Mouse (Mus musculus): ENCODE measurements around the gene Acvr1. TPM values are rescaled to one million over a fixed set of nuclear protein-coding genes. Genes with fewer than 3 reads are reported as not detected.
A peak's percentile ranks its signal among the peaks of the same experiment; 100 is the strongest.

The Acvr1 gene
- polyA plus RNA-seq, 1 experiment from 2014 or later: 8.0 TPM

DNA sequence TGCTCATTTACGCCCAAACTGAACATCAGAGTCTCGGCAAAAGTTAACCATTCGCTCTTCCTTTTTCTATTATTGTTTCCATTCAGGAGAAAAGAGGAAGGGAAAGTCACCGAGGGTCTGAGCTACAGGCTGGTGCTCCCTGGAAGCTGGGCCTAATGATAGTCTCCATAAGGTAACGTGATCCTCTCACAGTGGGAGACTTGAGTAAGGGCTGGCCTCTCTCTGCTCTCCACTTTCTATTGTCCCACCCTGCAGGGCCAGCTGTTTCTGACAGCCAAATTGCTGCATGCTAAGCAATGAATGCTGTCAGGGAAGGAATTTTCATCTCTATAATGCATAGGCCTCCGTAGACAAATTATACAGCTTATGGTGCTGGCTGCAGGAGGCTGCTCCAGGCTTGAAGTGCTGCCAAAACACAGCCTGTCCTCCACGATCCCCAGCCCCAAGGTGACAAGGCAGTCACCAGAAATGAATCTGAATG lies 33.4 kb downstream of the Acvr1 start:
- peaks cover 43% of the 10 kb centered on the region for H3K4me1 ChIP-seq (replicated peaks; ENCODE audit: control insufficient read depth, insufficient read depth, low read length)
- no peak overlapping the region for H3K4me3 ChIP-seq (ENCODE audit: low read depth, low read length)
- ATAC-seq (replicated peaks; ENCODE audit: low FRiP score, low TSS enrichment, low read depth): no peak
- H3K9me3 ChIP-seq (ENCODE audit: control insufficient read depth, low read length): no peaks in the 10 kb centered on the region
- no peaks in the 10 kb centered on the region for H3K27me3 ChIP-seq (replicated peaks; ENCODE audit: control insufficient read depth, insufficient read depth, low read length)
- peak overlapping the region; percentile 65 for H3K27ac ChIP-seq (ENCODE audit: low read depth)
- peaks cover 10% of the 10 kb centered on the region for H3K36me3 ChIP-seq (ENCODE audit: control insufficient read depth, insufficient read depth, low read length)
- no peak overlapping the region; the same call in 1 of the 2 replicates for H3K4me2 ChIP-seq (ENCODE audit: low read length)
- H3K9ac ChIP-seq (ENCODE audit: low read length): no peak overlapping the region
- peak; percentile 59 for DNase-seq (ENCODE audit: low spot score)
- 31% methylated on average over 7 of the region's 7 CpGs for WGBS

DNA sequence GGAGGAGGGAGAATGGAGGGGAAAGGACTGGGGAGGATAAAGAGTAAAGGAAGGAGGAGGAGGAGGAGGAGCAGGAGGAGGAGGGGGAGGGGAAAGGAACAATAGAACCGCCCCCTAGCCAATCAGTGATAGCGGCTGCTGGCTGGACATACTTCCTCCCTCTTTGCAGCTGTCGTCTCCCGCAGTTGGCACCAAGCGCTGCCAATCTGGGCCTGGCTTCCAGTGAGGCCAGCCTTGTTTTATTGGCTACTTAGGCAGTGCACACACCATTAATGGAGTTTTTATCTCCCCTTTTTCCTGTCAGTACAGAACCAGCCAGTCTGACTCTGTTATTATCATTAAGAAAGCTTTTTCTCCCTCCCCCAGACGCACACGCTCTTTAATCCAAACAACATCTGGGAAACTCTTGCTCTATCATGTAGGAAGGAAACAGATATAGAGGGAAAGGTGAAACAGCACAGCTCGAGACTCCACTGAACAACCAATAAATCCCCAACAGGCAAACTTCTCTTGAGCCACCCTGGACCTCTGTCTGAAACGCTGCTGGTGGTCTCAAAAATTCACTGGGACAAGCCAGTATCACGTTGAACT lies 34.6 kb downstream of the Acvr1 start:
- 7% methylated on average over 10 of the region's 10 CpGs for WGBS
- H3K4me2 ChIP-seq (ENCODE audit: low read length): peak overlapping the region; percentile 33
- H3K27me3 ChIP-seq (replicated peaks; ENCODE audit: control insufficient read depth, insufficient read depth, low read length): no peaks in the 10 kb centered on the region
- peak; percentile 71 for DNase-seq (ENCODE audit: low spot score)
- peak; percentile 75 for ATAC-seq (replicated peaks; ENCODE audit: low FRiP score, low TSS enrichment, low read depth)
- peaks cover 43% of the 10 kb centered on the region for H3K4me1 ChIP-seq (replicated peaks; ENCODE audit: control insufficient read depth, insufficient read depth, low read length)
- H3K9ac ChIP-seq (ENCODE audit: low read length): no peak overlapping the region
- no peaks in the 10 kb centered on the region for H3K9me3 ChIP-seq (ENCODE audit: control insufficient read depth, low read length)
- no peak overlapping the region for H3K4me3 ChIP-seq (ENCODE audit: low read depth, low read length)
- H3K36me3 ChIP-seq (ENCODE audit: control insufficient read depth, insufficient read depth, low read length): peaks cover 7% of the 10 kb centered on the region
- peak overlapping the region; percentile 59 for H3K27ac ChIP-seq (ENCODE audit: low read depth)

DNA sequence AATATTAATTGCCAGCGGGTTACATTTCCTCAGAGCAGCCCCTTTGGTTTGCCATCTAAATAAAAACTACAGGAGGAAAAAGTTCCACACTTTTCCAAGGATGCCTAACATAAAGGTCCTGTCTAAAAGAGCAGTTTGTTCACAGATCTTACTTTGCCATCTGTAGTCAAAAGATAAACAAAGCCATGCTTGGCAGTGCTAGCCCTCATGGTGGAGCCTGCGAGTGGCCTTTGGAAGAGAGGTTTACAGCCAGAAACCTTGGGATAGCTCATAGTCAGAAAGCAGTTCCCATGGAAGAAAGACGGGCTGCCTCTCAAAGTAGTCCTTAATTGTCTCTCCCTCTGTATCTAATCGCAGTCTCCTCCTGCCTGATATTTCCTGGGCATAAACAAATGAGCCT lies 36.4 kb downstream of the Acvr1 start:
- Histone ChIP-seq H3K27me3 (replicated peaks; ENCODE audit: control insufficient read depth, insufficient read depth, low read length) (no peaks in the 10 kb centered on the region), H3K36me3 (ENCODE audit: control insufficient read depth, insufficient read depth, low read length) (no peaks in the 10 kb centered on the region), H3K4me1 (replicated peaks; ENCODE audit: control insufficient read depth, insufficient read depth, low read length) (peaks cover 43% of the 10 kb centered on the region), H3K27ac (ENCODE audit: low read depth) (no peak overlapping the region), H3K4me3 (ENCODE audit: low read depth, low read length) (no peak overlapping the region), H3K9ac (ENCODE audit: low read length) (no peak overlapping the region), H3K4me2 (ENCODE audit: low read length) (no peak overlapping the region), H3K9me3 (ENCODE audit: control insufficient read depth, low read length) (no peaks in the 10 kb centered on the region)
- 62% methylated on average over 4 of the region's 4 CpGs for WGBS
- no peak for ATAC-seq (replicated peaks; ENCODE audit: low FRiP score, low TSS enrichment, low read depth)
- no peak for DNase-seq (ENCODE audit: low spot score)

DNA sequence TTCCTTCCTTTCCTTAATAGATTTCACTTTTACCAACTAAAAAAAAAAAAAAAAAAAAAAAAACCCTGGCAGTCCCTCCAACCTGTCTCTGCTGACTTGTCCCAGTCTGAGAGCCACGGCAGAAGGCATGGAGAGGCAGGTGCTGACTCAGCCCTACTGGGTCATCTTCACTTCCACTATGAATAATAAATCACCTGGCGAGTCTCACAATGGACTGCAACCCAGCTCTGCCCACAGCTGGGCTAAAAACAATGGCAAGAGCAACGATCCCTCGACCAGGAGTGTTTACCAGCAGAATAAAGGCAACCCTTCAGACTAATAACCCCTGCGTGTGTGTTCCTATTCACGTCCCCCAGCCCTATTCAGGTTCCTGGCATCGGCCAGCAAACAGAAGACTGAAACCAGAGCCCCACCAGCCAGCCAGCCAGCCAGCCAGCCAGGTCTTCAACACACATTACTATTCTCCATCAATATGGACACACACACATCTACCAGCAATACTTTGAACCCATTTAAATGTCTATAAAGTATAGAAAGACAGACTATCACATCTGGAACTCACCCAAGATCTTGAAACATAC lies 37.0 kb downstream of the Acvr1 start:
- no peak for ATAC-seq (replicated peaks; ENCODE audit: low FRiP score, low TSS enrichment, low read depth)
- Histone ChIP-seq H3K9ac (ENCODE audit: low read length) (no peak overlapping the region), H3K36me3 (ENCODE audit: control insufficient read depth, insufficient read depth, low read length) (no peaks in the 10 kb centered on the region), H3K9me3 (ENCODE audit: control insufficient read depth, low read length) (no peaks in the 10 kb centered on the region), H3K4me2 (ENCODE audit: low read length) (no peak overlapping the region), H3K27ac (ENCODE audit: low read depth) (no peak overlapping the region), H3K4me3 (ENCODE audit: low read depth, low read length) (no peak overlapping the region), H3K27me3 (replicated peaks; ENCODE audit: control insufficient read depth, insufficient read depth, low read length) (no peaks in the 10 kb centered on the region), H3K4me1 (replicated peaks; ENCODE audit: control insufficient read depth, insufficient read depth, low read length) (peaks cover 39% of the 10 kb centered on the region)
- no peak for DNase-seq (ENCODE audit: low spot score)
- 37% methylated on average over 7 of the region's 7 CpGs for WGBS

DNA sequence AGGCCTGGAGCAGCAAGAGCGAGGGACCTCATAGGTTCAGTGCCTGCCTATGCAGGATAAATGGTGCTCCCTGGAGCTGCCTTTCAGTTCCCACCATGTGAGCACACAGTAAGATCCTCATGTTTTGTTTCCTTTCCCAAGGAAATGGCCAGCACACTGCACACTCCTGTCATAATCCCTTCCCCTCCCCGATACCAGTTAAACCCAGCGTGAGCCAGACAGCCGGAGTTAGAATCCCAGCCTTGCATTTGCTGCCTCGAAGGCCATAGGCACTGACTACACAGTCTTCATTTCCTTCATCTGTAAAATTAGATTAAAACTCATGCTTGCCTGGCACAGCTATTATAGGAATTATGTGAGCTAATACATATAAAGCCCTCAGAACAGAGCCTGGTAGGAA lies 37.6 kb downstream of the Acvr1 start:
- Histone ChIP-seq H3K27ac (ENCODE audit: low read depth) (no peak overlapping the region), H3K27me3 (replicated peaks; ENCODE audit: control insufficient read depth, insufficient read depth, low read length) (no peaks in the 10 kb centered on the region), H3K4me2 (ENCODE audit: low read length) (no peak overlapping the region), H3K4me3 (ENCODE audit: low read depth, low read length) (no peak overlapping the region), H3K4me1 (replicated peaks; ENCODE audit: control insufficient read depth, insufficient read depth, low read length) (peaks cover 35% of the 10 kb centered on the region), H3K36me3 (ENCODE audit: control insufficient read depth, insufficient read depth, low read length) (no peaks in the 10 kb centered on the region), H3K9ac (ENCODE audit: low read length) (no peak overlapping the region), H3K9me3 (ENCODE audit: control insufficient read depth, low read length) (no peaks in the 10 kb centered on the region)
- no peak for ATAC-seq (replicated peaks; ENCODE audit: low FRiP score, low TSS enrichment, low read depth)
- no peak for DNase-seq (ENCODE audit: low spot score)
- WGBS: 81% methylated on average over 5 of the region's 5 CpGs

DNA sequence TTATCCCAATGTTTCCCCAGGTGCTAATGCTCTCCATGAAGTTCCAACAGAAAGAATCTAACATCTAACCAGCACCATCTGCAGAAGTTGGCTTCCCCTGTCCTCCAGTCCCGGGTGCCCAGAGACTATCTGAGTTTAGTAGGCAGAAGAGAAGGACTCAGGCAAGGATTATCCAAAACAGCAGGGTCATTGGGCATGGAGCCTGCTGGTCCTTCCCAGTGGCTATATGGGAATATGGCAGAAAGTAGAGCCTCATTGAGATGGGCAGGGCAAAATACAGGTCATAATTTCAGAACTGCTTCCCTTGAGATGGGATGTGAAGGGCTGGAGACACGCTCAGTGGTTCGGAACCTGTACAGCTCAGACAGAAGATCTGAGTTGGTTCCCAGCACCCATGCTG lies 39.2 kb downstream of the Acvr1 start:
- H3K36me3 ChIP-seq (ENCODE audit: control insufficient read depth, insufficient read depth, low read length): no peaks in the 10 kb centered on the region
- H3K27me3 ChIP-seq (replicated peaks; ENCODE audit: control insufficient read depth, insufficient read depth, low read length): no peaks in the 10 kb centered on the region
- WGBS: 92% methylated on average over 3 of the region's 3 CpGs
- no peak overlapping the region for H3K4me3 ChIP-seq (ENCODE audit: low read depth, low read length)
- DNase-seq (ENCODE audit: low spot score) (no peak), ATAC-seq (replicated peaks; ENCODE audit: low FRiP score, low TSS enrichment, low read depth) (no peak)
- no peak overlapping the region for H3K27ac ChIP-seq (ENCODE audit: low read depth)
- no peaks in the 10 kb centered on the region for H3K9me3 ChIP-seq (ENCODE audit: control insufficient read depth, low read length)
- no peak overlapping the region for H3K4me2 ChIP-seq (ENCODE audit: low read length)
- peaks cover 20% of the 10 kb centered on the region for H3K4me1 ChIP-seq (replicated peaks; ENCODE audit: control insufficient read depth, insufficient read depth, low read length)
- H3K9ac ChIP-seq (ENCODE audit: low read length): no peak overlapping the region

DNA sequence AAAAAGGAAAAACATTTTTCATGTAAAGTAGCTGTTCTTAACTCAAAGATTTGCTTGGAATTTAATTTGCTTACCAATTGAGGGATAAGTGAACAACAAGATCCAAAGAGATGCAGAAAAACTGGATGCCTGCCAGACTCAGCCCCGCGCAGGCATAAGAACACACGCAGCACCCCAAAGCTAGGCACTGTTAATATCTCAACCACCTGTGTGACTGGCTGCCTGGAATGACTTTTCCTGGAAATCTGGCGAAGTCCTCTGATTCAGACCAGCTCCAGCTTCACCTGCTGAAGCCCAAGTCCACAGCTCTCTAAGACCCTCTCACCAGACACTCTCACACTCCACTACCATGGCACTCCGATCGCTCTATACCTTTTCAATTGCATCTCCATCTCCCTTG lies 42.6 kb downstream of the Acvr1 start:
- Histone ChIP-seq H3K4me1 (replicated peaks; ENCODE audit: control insufficient read depth, insufficient read depth, low read length) (no peaks in the 10 kb centered on the region; the same call in 1 of the 2 replicates), H3K27me3 (replicated peaks; ENCODE audit: control insufficient read depth, insufficient read depth, low read length) (no peaks in the 10 kb centered on the region), H3K4me3 (ENCODE audit: low read depth, low read length) (no peak overlapping the region), H3K36me3 (ENCODE audit: control insufficient read depth, insufficient read depth, low read length) (no peaks in the 10 kb centered on the region), H3K4me2 (ENCODE audit: low read length) (no peak overlapping the region), H3K27ac (ENCODE audit: low read depth) (no peak overlapping the region), H3K9me3 (ENCODE audit: control insufficient read depth, low read length) (no peaks in the 10 kb centered on the region), H3K9ac (ENCODE audit: low read length) (no peak overlapping the region)
- WGBS: 87% methylated on average over 6 of the region's 6 CpGs
- no peak for DNase-seq (ENCODE audit: low spot score)
- no peak for ATAC-seq (replicated peaks; ENCODE audit: low FRiP score, low TSS enrichment, low read depth)

DNA sequence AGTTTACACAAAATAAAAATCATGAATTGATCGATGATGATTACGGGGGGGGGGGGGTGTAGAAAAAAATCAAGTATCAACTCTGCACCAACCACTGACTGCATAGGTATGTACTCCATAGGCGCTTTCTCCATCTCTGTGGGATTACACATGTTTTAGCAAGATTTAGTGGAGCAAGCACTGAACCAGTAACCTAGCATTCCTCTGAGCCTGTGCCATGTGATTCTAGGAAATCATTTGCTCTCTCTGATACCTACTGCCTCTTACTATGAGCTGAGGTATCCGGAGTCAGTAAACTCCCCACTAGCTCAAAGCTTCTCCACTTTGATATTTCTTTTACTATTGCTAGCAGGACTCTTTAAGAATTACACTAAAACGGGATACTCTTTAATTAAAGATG lies 43.1 kb downstream of the Acvr1 start:
- Histone ChIP-seq H3K4me1 (replicated peaks; ENCODE audit: control insufficient read depth, insufficient read depth, low read length) (no peaks in the 10 kb centered on the region; the same call in 1 of the 2 replicates), H3K9ac (ENCODE audit: low read length) (no peak overlapping the region), H3K9me3 (ENCODE audit: control insufficient read depth, low read length) (no peaks in the 10 kb centered on the region), H3K36me3 (ENCODE audit: control insufficient read depth, insufficient read depth, low read length) (no peaks in the 10 kb centered on the region), H3K27me3 (replicated peaks; ENCODE audit: control insufficient read depth, insufficient read depth, low read length) (no peaks in the 10 kb centered on the region), H3K4me2 (ENCODE audit: low read length) (no peak overlapping the region), H3K4me3 (ENCODE audit: low read depth, low read length) (no peak overlapping the region), H3K27ac (ENCODE audit: low read depth) (no peak overlapping the region)
- WGBS: 84% methylated on average over 5 of the region's 5 CpGs
- no peak for DNase-seq (ENCODE audit: low spot score)
- ATAC-seq (replicated peaks; ENCODE audit: low FRiP score, low TSS enrichment, low read depth): no peak

DNA sequence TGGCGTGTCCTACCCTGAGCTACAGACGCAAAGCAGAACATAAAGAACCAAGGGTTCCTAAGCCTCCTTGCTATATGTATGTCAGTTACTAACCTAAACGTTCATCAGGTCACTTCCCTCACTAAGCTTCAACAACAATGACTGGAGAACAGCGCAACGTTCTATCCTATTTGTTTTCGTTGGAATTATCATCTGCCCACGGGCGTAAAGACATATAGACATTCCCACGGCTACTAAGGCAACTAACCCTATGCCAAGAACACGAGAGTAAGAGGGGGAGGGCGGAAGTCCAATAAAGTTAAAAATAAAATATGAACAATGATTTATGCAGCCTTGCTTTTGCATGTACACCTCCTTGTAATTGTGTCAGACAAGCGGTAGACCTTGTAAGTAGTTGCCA lies 43.9 kb downstream of the Acvr1 start:
- 72% methylated on average over 12 of the region's 12 CpGs for WGBS
- Histone ChIP-seq H3K27me3 (replicated peaks; ENCODE audit: control insufficient read depth, insufficient read depth, low read length) (no peaks in the 10 kb centered on the region), H3K9ac (ENCODE audit: low read length) (no peak overlapping the region), H3K4me2 (ENCODE audit: low read length) (no peak overlapping the region), H3K4me3 (ENCODE audit: low read depth, low read length) (no peak overlapping the region), H3K9me3 (ENCODE audit: control insufficient read depth, low read length) (no peaks in the 10 kb centered on the region), H3K27ac (ENCODE audit: low read depth) (no peak overlapping the region), H3K36me3 (ENCODE audit: control insufficient read depth, insufficient read depth, low read length) (no peaks in the 10 kb centered on the region), H3K4me1 (replicated peaks; ENCODE audit: control insufficient read depth, insufficient read depth, low read length) (no peaks in the 10 kb centered on the region; the same call in 1 of the 2 replicates)
- DNase-seq (ENCODE audit: low spot score): no peak
- ATAC-seq (replicated peaks; ENCODE audit: low FRiP score, low TSS enrichment, low read depth): no peak

Measured in intestine, embryonic 14.5 days (tissue).